In genomic region chr17:56957763-56958429, GRCm38 (mm10) we compare ENCODE assay signal across 8 mouse cellular contexts. TPM values are rescaled to one million over a fixed set of nuclear protein-coding genes. Genes with fewer than 3 reads are reported as not detected.
DNase-seq lines count a peak whose midpoint lies in the region; ATAC-seq and TF ChIP-seq lines count a peak whose summit lies in the region.

No protein-coding gene starts in this region.

- DNase-seq in hindbrain, embryonic 11.5 days (ENCODE audit: low spot score), result no peak
- no peak for DNase-seq in hindbrain, embryonic 10.5 days (ENCODE audit: low spot score)
- DNase-seq in ZHBTc4 (ENCODE audit: low read depth, low spot score), result peak; percentile 73
- DNase-seq in liver, embryonic 11.5 days (ENCODE audit: low spot score), result peak; percentile 66
- peak; percentile 66 to 74 for DNase-seq in spleen, adult 2 months (ENCODE audit: low read depth in 1 of 2, low spot score in 2 of 2)
- no peak for DNase-seq in left cerebral cortex, postnatal 25 days (ENCODE audit: low spot score in 2 of 2)
- DNase-seq in gastrocnemius, postnatal 36 days, result no peak

- H3K4me1 ChIP-seq in hindbrain, embryonic 11.5 days (replicated peaks; ENCODE audit: control insufficient read depth, insufficient read depth, low read length), result no peaks in the 10 kb centered on the region
- 0 out of 2 replicates have a peak, but pooled peaks cover 2% of the 10 kb centered on the region for H3K4me1 ChIP-seq in hindbrain, embryonic 10.5 days (replicated peaks)
- H3K4me1 ChIP-seq in liver, embryonic 11.5 days (replicated peaks; ENCODE audit: control insufficient read depth, insufficient read depth, low read length), result peaks cover 12% of the 10 kb centered on the region
- H3K4me1 ChIP-seq in spleen, adult 2 months (ENCODE audit: control insufficient read depth, insufficient read depth, insufficient read length), result 0 out of 2 replicates have a peak, but pooled peaks cover 3% of the 10 kb centered on the region

- no peak for TF ChIP-seq POLR2A in spleen, adult 2 months (IDR thresholded peaks at IDR 0.05; ENCODE audit: low read depth, low read length)

- intact Hi-C loops in left cerebral cortex, postnatal 25 days (cut with DNase I), result no loop called here
- intact Hi-C loops in gastrocnemius, postnatal 36 days (cut with DNase I), result no loop called here

- H3K9me3 ChIP-seq in hindbrain, embryonic 11.5 days (ENCODE audit: control insufficient read depth, low read length), result no peaks in the 10 kb centered on the region
- H3K9me3 ChIP-seq in hindbrain, embryonic 10.5 days, result no peaks in the 10 kb centered on the region
- H3K9me3 ChIP-seq in liver, embryonic 11.5 days (ENCODE audit: control insufficient read depth, low read length), result no peaks in the 10 kb centered on the region

- no peaks in the 10 kb centered on the region for H3K36me3 ChIP-seq in hindbrain, embryonic 11.5 days (ENCODE audit: control insufficient read depth, insufficient read depth, low read length)
- H3K36me3 ChIP-seq in hindbrain, embryonic 10.5 days, result no peaks in the 10 kb centered on the region
- H3K36me3 ChIP-seq in liver, embryonic 11.5 days (ENCODE audit: control insufficient read depth, insufficient read depth, low read length), result no peaks in the 10 kb centered on the region
- no peaks in the 10 kb centered on the region for H3K36me3 ChIP-seq in spleen, adult 2 months (ENCODE audit: control insufficient read depth, insufficient read depth, low read length)

- H3K27ac ChIP-seq in hindbrain, embryonic 11.5 days (ENCODE audit: low read depth, low read length), result no peak overlapping the region
- no peak overlapping the region for H3K27ac ChIP-seq in hindbrain, embryonic 10.5 days
- H3K27ac ChIP-seq in liver, embryonic 11.5 days (ENCODE audit: low read depth, low read length), result peak overlapping the region; percentile 6; the same call in 1 of the 2 replicates
- H3K27ac ChIP-seq in spleen, adult 2 months (ENCODE audit: insufficient read depth, low read length), result peak overlapping the region; percentile 33; the same call in 1 of the 2 replicates

- 29% methylated on average over 11 of the region's 11 CpGs for WGBS in hindbrain, embryonic 11.5 days
- 33% methylated on average over 11 of the region's 11 CpGs for WGBS in hindbrain, embryonic 10.5 days
- WGBS in liver, embryonic 11.5 days, result 17% methylated on average over 11 of the region's 11 CpGs
- WGBS in spleen, adult 2 months, result 8% methylated on average over 11 of the region's 11 CpGs

- TF ChIP-seq CTCF in spleen, adult 2 months (IDR thresholded peaks at IDR 0.05; ENCODE audit: extremely low read depth, insufficient read depth, insufficient read length, insufficient replicate concordance), result no peak

- H3K27me3 ChIP-seq in hindbrain, embryonic 11.5 days (ENCODE audit: control insufficient read depth, insufficient read depth, low read length), result no peaks in the 10 kb centered on the region
- H3K27me3 ChIP-seq in hindbrain, embryonic 10.5 days (ENCODE audit: insufficient read depth, poor library complexity, severe bottlenecking), result no peaks in the 10 kb centered on the region
- H3K27me3 ChIP-seq in liver, embryonic 11.5 days (replicated peaks; ENCODE audit: control insufficient read depth, insufficient read depth, low read length), result no peaks in the 10 kb centered on the region; the same call in none of the 2 replicates
- H3K27me3 ChIP-seq in spleen, adult 2 months (ENCODE audit: control insufficient read depth, insufficient read depth, low read length), result no peaks in the 10 kb centered on the region

- H3K4me3 ChIP-seq in hindbrain, embryonic 11.5 days (ENCODE audit: low read depth, low read length), result no peak overlapping the region
- H3K4me3 ChIP-seq in hindbrain, embryonic 10.5 days, result no peak overlapping the region
- H3K4me3 ChIP-seq in liver, embryonic 11.5 days (ENCODE audit: low read depth, low read length), result 0 out of 2 replicates have a peak overlapping the region, but pooled peaks have one; percentile 3
- no peak overlapping the region for H3K4me3 ChIP-seq in spleen, adult 2 months (ENCODE audit: extremely low read depth, insufficient read depth, insufficient read length)

- no peak overlapping the region for H3K9ac ChIP-seq in hindbrain, embryonic 11.5 days (ENCODE audit: low read depth, low read length)
- 0 out of 2 replicates have a peak overlapping the region, but pooled peaks have one; percentile 34 for H3K9ac ChIP-seq in liver, embryonic 11.5 days (ENCODE audit: low read depth, low read length)

- no peak overlapping the region for H3K4me2 ChIP-seq in hindbrain, embryonic 11.5 days (replicated peaks; ENCODE audit: low read depth, low read length)
- H3K4me2 ChIP-seq in liver, embryonic 11.5 days, result peak overlapping the region; percentile 24

- ATAC-seq in hindbrain, embryonic 11.5 days (ENCODE audit: low FRiP score), result peak; percentile 45; the same call in 1 of the 2 replicates
- ATAC-seq in liver, embryonic 11.5 days (replicated peaks; ENCODE audit: low FRiP score), result peak; percentile 98
- no peak for ATAC-seq in inflammation-experienced regulatory T-cells, adult 6 months

RNA-seq across cellular contexts. Expression of gene Mllt1, which starts 22.7 kb away (rescaled TPM):
- polyA plus RNA-seq in hindbrain, embryonic 11.5 days (2014; fragmentation: Nextera tagmentation; extraction: Ambion mirVana), result 26.0 and 32.2 TPM in 2 replicates
- 65.4 and 82.4 TPM in 2 replicates for polyA plus RNA-seq in hindbrain, embryonic 10.5 days (2016; fragmentation: Nextera tagmentation; extraction: Ambion mirVana)
- polyA plus RNA-seq in liver, embryonic 11.5 days (2014; fragmentation: Nextera tagmentation; extraction: Ambion mirVana), result 19.2 and 21.3 TPM in 2 replicates
- polyA plus RNA-seq in spleen, adult 2 months (2012; rRNA removed), result 36.2 and 46.1 TPM in 2 replicates
- total RNA-seq in left cerebral cortex, postnatal 25 days (2021), result 10 to 100 TPM; 69.5 to 71.8 TPM
- 1 to 10 TPM; 5.4 to 6.2 (median 5.6) TPM for polyA plus RNA-seq in inflammation-experienced regulatory T-cells, adult 6 months (2017; shearing (Covaris generic))
- 10 to 100 TPM; 16.6 to 17.6 TPM for total RNA-seq in gastrocnemius, postnatal 36 days (2021)

RNA-seq across cellular contexts. Expression of gene Acer1, which starts 24.0 kb away (rescaled TPM):
- not detected in 2 replicates for polyA plus RNA-seq in hindbrain, embryonic 11.5 days (2014; fragmentation: Nextera tagmentation; extraction: Ambion mirVana)
- polyA plus RNA-seq in hindbrain, embryonic 10.5 days (2016; fragmentation: Nextera tagmentation; extraction: Ambion mirVana), result not detected in 2 replicates
- polyA plus RNA-seq in liver, embryonic 11.5 days (2014; fragmentation: Nextera tagmentation; extraction: Ambion mirVana), result not detected in 2 replicates
- not detected in 2 replicates for polyA plus RNA-seq in spleen, adult 2 months (2012; rRNA removed)
- total RNA-seq in left cerebral cortex, postnatal 25 days (2021), result not detected
- polyA plus RNA-seq in inflammation-experienced regulatory T-cells, adult 6 months (2017; shearing (Covaris generic)), result not detected
- total RNA-seq in gastrocnemius, postnatal 36 days (2021), result not detected

RNA-seq across cellular contexts. Expression of gene Clpp, which starts 32.2 kb away (rescaled TPM):
- 146 and 152 TPM in 2 replicates for polyA plus RNA-seq in hindbrain, embryonic 11.5 days (2014; fragmentation: Nextera tagmentation; extraction: Ambion mirVana)
- polyA plus RNA-seq in hindbrain, embryonic 10.5 days (2016; fragmentation: Nextera tagmentation; extraction: Ambion mirVana), result 166 and 170 TPM in 2 replicates
- polyA plus RNA-seq in liver, embryonic 11.5 days (2014; fragmentation: Nextera tagmentation; extraction: Ambion mirVana), result 181 and 183 TPM in 2 replicates
- 66.7 and 103 TPM in 2 replicates for polyA plus RNA-seq in spleen, adult 2 months (2012; rRNA removed)
- 10 to 100 TPM; 56.1 to 67.9 TPM for total RNA-seq in left cerebral cortex, postnatal 25 days (2021)
- 100 to 1,000 TPM in 2 of 3 experiments, 10 to 100 TPM in 1; 61.9 to 113 (median 112) TPM for polyA plus RNA-seq in inflammation-experienced regulatory T-cells, adult 6 months (2017; shearing (Covaris generic))
- total RNA-seq in gastrocnemius, postnatal 36 days (2021), result 10 to 100 TPM; 28.7 to 33.4 TPM

RNA-seq across cellular contexts. Expression of gene Alkbh7, which starts 39.2 kb away (rescaled TPM):
- 32.4 and 33.0 TPM in 2 replicates for polyA plus RNA-seq in hindbrain, embryonic 11.5 days (2014; fragmentation: Nextera tagmentation; extraction: Ambion mirVana)
- polyA plus RNA-seq in hindbrain, embryonic 10.5 days (2016; fragmentation: Nextera tagmentation; extraction: Ambion mirVana), result 35.5 TPM in 2 replicates
- 36.3 and 39.9 TPM in 2 replicates for polyA plus RNA-seq in liver, embryonic 11.5 days (2014; fragmentation: Nextera tagmentation; extraction: Ambion mirVana)
- 20.3 and 22.3 TPM in 2 replicates for polyA plus RNA-seq in spleen, adult 2 months (2012; rRNA removed)
- 10 to 100 TPM; 23.1 to 23.7 TPM for total RNA-seq in left cerebral cortex, postnatal 25 days (2021)
- 10 to 100 TPM; 20.3 to 29.1 (median 22.2) TPM for polyA plus RNA-seq in inflammation-experienced regulatory T-cells, adult 6 months (2017; shearing (Covaris generic))
- total RNA-seq in gastrocnemius, postnatal 36 days (2021), result 10 to 100 TPM; 21.6 to 22.7 TPM

RNA-seq across cellular contexts. Expression of gene Pspn, which starts 41.9 kb away (rescaled TPM):
- polyA plus RNA-seq in hindbrain, embryonic 11.5 days (2014; fragmentation: Nextera tagmentation; extraction: Ambion mirVana), result 0.36 TPM in 1 of 2 replicates, not detected in the other
- polyA plus RNA-seq in hindbrain, embryonic 10.5 days (2016; fragmentation: Nextera tagmentation; extraction: Ambion mirVana), result not detected in 2 replicates
- 0.44 TPM in 1 of 2 replicates, not detected in the other for polyA plus RNA-seq in liver, embryonic 11.5 days (2014; fragmentation: Nextera tagmentation; extraction: Ambion mirVana)
- not detected in 2 replicates for polyA plus RNA-seq in spleen, adult 2 months (2012; rRNA removed)
- total RNA-seq in left cerebral cortex, postnatal 25 days (2021), result not detected
- 1 to 10 TPM in 1 of 3 experiments, under 1 TPM in 1, not detected in 1; 0.82 to 1.5 TPM for polyA plus RNA-seq in inflammation-experienced regulatory T-cells, adult 6 months (2017; shearing (Covaris generic))
- not detected for total RNA-seq in gastrocnemius, postnatal 36 days (2021)

Comparison
In these comparisons a context has a peak if more than half of its experiments do, and no peak if none do; other contexts are left out.
1. DNase-seq: peak in ZHBTc4 (single experiment), liver, embryonic 11.5 days (single experiment) and spleen, adult 2 months (2 of 2); none in hindbrain, embryonic 11.5 days (single experiment), hindbrain, embryonic 10.5 days (single experiment), left cerebral cortex, postnatal 25 days (0 of 2) and gastrocnemius, postnatal 36 days (0 of 2).
2. H3K27ac ChIP-seq: peak in liver, embryonic 11.5 days (single experiment) and spleen, adult 2 months (single experiment); none in hindbrain, embryonic 11.5 days (single experiment) and hindbrain, embryonic 10.5 days (single experiment).